Mouse (Mus musculus) heart, adult 2 months (tissue): Measurements from ENCODE around the gene Nr2e3.

Source experiments
- CTCF ChIP-seq: fragments of 200-600 bp; IDR thresholded peaks from 2 replicates; pipeline ENCODE4 v1.8.1; 2022; ENCODE audit warnings: antibody characterized with exemption, mild to moderate bottlenecking, moderate library complexity
- POLR2A ChIP-seq: fragments of 200-500 bp; IDR thresholded peaks from 2 replicates; pipeline ENCODE4 v1.6.1; 2011; ENCODE audit warnings: mild to moderate bottlenecking, low read depth, low read length, control low read depth; ENCODE audit not compliant: insufficient read depth

- TF ChIP-seq CTCF (no peak), POLR2A (no peak)
Observed at GRCm38 (mm10) chr9:59943826-59944225, 16.6 kb downstream of the Nr2e3 start.
